Mouse (Mus musculus) midbrain, postnatal 0 days (tissue): ENCODE measurements around the gene Rad51b. TPM values are rescaled to one million over a fixed set of nuclear protein-coding genes. Genes with fewer than 3 reads are reported as not detected.

ENCODE experiments used
- ATAC-seq: fragments of 200-750 bp; cut with Nextera tagmentation; 2 replicates; pipeline ENCODE4 v1.8.0; 2017; ENCODE audit warnings: moderate number of reproducible peaks, mild to moderate bottlenecking, moderate TSS enrichment, moderate library complexity; ENCODE audit not compliant: low FRiP score
- DNase-seq: peaks from one replicate; pipeline ENCODE4 v3.0.0-alpha.2; 2015; ENCODE audit warnings: low spot score
- H3K27ac ChIP-seq: fragments of 300-500 bp; sonication (generic); 2 replicates; pipeline ENCODE4 v1.5.1; 2014; ENCODE audit warnings: low read depth, mild to moderate bottlenecking, low read length, mixed read lengths
- H3K27me3 ChIP-seq: fragments of 300-500 bp; sonication (generic); 2 replicates; pipeline ENCODE4 v1.6.1; 2014; ENCODE audit warnings: low read length, control low read depth, mixed read lengths; ENCODE audit not compliant: insufficient read depth
- H3K36me3 ChIP-seq: fragments of 300-500 bp; sonication (generic); 2 replicates; pipeline ENCODE4 v1.6.1; 2014; ENCODE audit warnings: low read length, control low read depth, mixed read lengths; ENCODE audit not compliant: insufficient read depth
- H3K4me1 ChIP-seq: fragments of 300-500 bp; sonication (generic); 2 replicates; pipeline ENCODE4 v1.6.1; 2014; ENCODE audit warnings: mild to moderate bottlenecking, control low read depth, antibody characterized with exemption, low read length, mixed read lengths; ENCODE audit not compliant: insufficient read depth
- H3K4me2 ChIP-seq: fragments of 300-500 bp; sonication (generic); 2 replicates; pipeline ENCODE4 v1.6.1; 2014; ENCODE audit warnings: low read depth, mild to moderate bottlenecking, low read length, mixed read lengths; ENCODE audit not compliant: poor library complexity, severe bottlenecking
- H3K4me3 ChIP-seq: fragments of 300-500 bp; sonication (generic); 2 replicates; pipeline ENCODE4 v1.5.1; 2014; ENCODE audit warnings: low read depth, mild to moderate bottlenecking, low read length, moderate library complexity
- H3K9ac ChIP-seq: fragments of 300-500 bp; sonication (generic); replicated peaks from 2 replicates; pipeline ENCODE4 v1.6.1; 2014; ENCODE audit warnings: mild to moderate bottlenecking, low read length, moderate library complexity, mixed read lengths; ENCODE audit not compliant: poor library complexity, severe bottlenecking
- H3K9me3 ChIP-seq: fragments of 300-500 bp; sonication (generic); 2 replicates; pipeline ENCODE4 v1.6.1; 2016; ENCODE audit warnings: low read length, control low read depth
- CTCF ChIP-seq: IDR thresholded peaks from 2 replicates; pipeline ENCODE4 v1.5.1; 2016; ENCODE audit warnings: antibody characterized with exemption, mild to moderate bottlenecking
- WGBS: fragments of 180-500 bp; shearing (Covaris S2); extraction: QIAGEN DNeasy Blood & Tissue Kit; methylation state at CpG from one replicate; pipeline ENCODE4 v1.1.7; 2014; 5-methylcytosine and 5-hydroxymethylcytosine counted together
- polyA plus RNA-seq: library from polyadenylated mRNA; unstranded; fragments of >200 nt; fragmentation: Nextera tagmentation; extraction: Ambion mirVana; gene quantifications from 2 replicates; pipeline ENCODE4 v1.2.1, GENCODE M21; 2015
- total RNA-seq: library from RNA; depleted of rRNA; stranded (reverse); fragments of >200 nt; gene quantifications from 2 replicates; pipeline ENCODE4 v1.2.3, GENCODE M21; 2014; rRNA removed

Gene Rad51b
- total RNA-seq, result 0.09 and 0.22 TPM in 2 replicates
- 0.38 and 0.74 TPM in 2 replicates for polyA plus RNA-seq

- TF ChIP-seq CTCF, result no peak
- ATAC-seq (peak; percentile 66; the same call in 1 of the 2 replicates), DNase-seq (peak; percentile 94)
- peak within 1 kb of the TSS; percentile 48; the same call in 1 of the 2 replicates for H3K27ac ChIP-seq
- peak within 1 kb of the TSS; percentile 85 for H3K4me2 ChIP-seq
- H3K4me3 ChIP-seq, result peak within 1 kb of the TSS; percentile 51
- H3K27me3 ChIP-seq, result no peaks in the 10 kb centered on the region
- H3K9me3 ChIP-seq, result no peaks in the 10 kb centered on the region
- H3K36me3 ChIP-seq, result peaks cover 4% of the 10 kb centered on the region; the same call in 1 of the 2 replicates
- peak within 1 kb of the TSS; percentile 52 for H3K9ac ChIP-seq
- 1% methylated on average over 21 of the region's 21 CpGs for WGBS
- H3K4me1 ChIP-seq, result no peaks in the 10 kb centered on the region
Measured at GRCm38 (mm10) chr12:79297121-79297576, at the start of gene Rad51b. Gene Rad51b (plus strand): TSS chr12:79297282.

GRCm38 (mm10) chr12:79248110-79248509, 49.0 kb upstream of the Rad51b start:
- ATAC-seq (no peak), DNase-seq (no peak)
- H3K9ac ChIP-seq, result no peak overlapping the region
- H3K4me2 ChIP-seq, result no peak overlapping the region
- H3K27me3 ChIP-seq, result no peaks in the 10 kb centered on the region
- no peak overlapping the region for H3K4me3 ChIP-seq
- no peak overlapping the region for H3K27ac ChIP-seq
- no peaks in the 10 kb centered on the region for H3K9me3 ChIP-seq
- WGBS, result 89% methylated on average over 3 of the region's 3 CpGs
- peaks cover 78% of the 10 kb centered on the region for H3K36me3 ChIP-seq
- no peak for TF ChIP-seq CTCF
- no peaks in the 10 kb centered on the region for H3K4me1 ChIP-seq

- no peak for TF ChIP-seq CTCF
- H3K4me3 ChIP-seq, result no peak overlapping the region
- no peak overlapping the region for H3K4me2 ChIP-seq
- H3K27me3 ChIP-seq, result no peaks in the 10 kb centered on the region
- H3K27ac ChIP-seq, result no peak overlapping the region
- H3K9ac ChIP-seq, result no peak overlapping the region
- ATAC-seq, result no peak
- 89% methylated on average over 9 of the region's 9 CpGs for WGBS
- no peaks in the 10 kb centered on the region for H3K9me3 ChIP-seq
- DNase-seq, result no peak
- H3K4me1 ChIP-seq, result no peaks in the 10 kb centered on the region
- H3K36me3 ChIP-seq, result peaks cover 56% of the 10 kb centered on the region
Measured at GRCm38 (mm10) chr12:79253294-79254053, 43.6 kb upstream of the Rad51b start.

GRCm38 (mm10) chr12:79254975-79255374, 42.1 kb upstream of the Rad51b start:
- H3K27me3 ChIP-seq, result no peaks in the 10 kb centered on the region
- DNase-seq, result no peak
- H3K27ac ChIP-seq, result no peak overlapping the region
- peaks cover 48% of the 10 kb centered on the region for H3K36me3 ChIP-seq
- no peak overlapping the region for H3K9ac ChIP-seq
- no peaks in the 10 kb centered on the region for H3K4me1 ChIP-seq
- no peak for ATAC-seq
- no peaks in the 10 kb centered on the region for H3K9me3 ChIP-seq
- no peak overlapping the region for H3K4me3 ChIP-seq
- TF ChIP-seq CTCF, result no peak
- H3K4me2 ChIP-seq, result no peak overlapping the region
- WGBS, result 95% methylated on average over 10 of the region's 10 CpGs

GRCm38 (mm10) chr12:79260154-79260553, 36.9 kb upstream of the Rad51b start:
- H3K4me1 ChIP-seq, result no peaks in the 10 kb centered on the region
- DNase-seq (no peak), ATAC-seq (no peak)
- no peaks in the 10 kb centered on the region for H3K27me3 ChIP-seq
- peaks cover 50% of the 10 kb centered on the region for H3K36me3 ChIP-seq
- no peak overlapping the region for H3K4me3 ChIP-seq
- no peak for TF ChIP-seq CTCF
- no peak overlapping the region for H3K4me2 ChIP-seq
- H3K27ac ChIP-seq, result no peak overlapping the region
- no peaks in the 10 kb centered on the region for H3K9me3 ChIP-seq
- WGBS, result 90% methylated on average over 2 of the region's 2 CpGs
- no peak overlapping the region for H3K9ac ChIP-seq

- H3K27me3 ChIP-seq, result no peaks in the 10 kb centered on the region
- no peaks in the 10 kb centered on the region for H3K9me3 ChIP-seq
- peaks cover 58% of the 10 kb centered on the region for H3K36me3 ChIP-seq
- H3K4me1 ChIP-seq, result no peaks in the 10 kb centered on the region
- no peak overlapping the region for H3K27ac ChIP-seq
- no peak overlapping the region for H3K4me2 ChIP-seq
- ATAC-seq, result no peak
- TF ChIP-seq CTCF, result peak; percentile 65
- H3K9ac ChIP-seq, result no peak overlapping the region
- no peak overlapping the region for H3K4me3 ChIP-seq
- 49% methylated on average over 5 of the region's 5 CpGs for WGBS
- peak; percentile 25 for DNase-seq
Measured at GRCm38 (mm10) chr12:79261035-79261434, 36.0 kb upstream of the Rad51b start.
